Mouse (Mus musculus) midbrain, postnatal 0 days (tissue): Measurements from ENCODE around the gene Disc1. TPM values are rescaled to one million over a fixed set of nuclear protein-coding genes. Genes with fewer than 3 reads are reported as not detected.
A peak's percentile ranks its signal among the peaks of the same experiment; 100 is the strongest.

Experiments used
- ATAC-seq: fragments of 200-750 bp; cut with Nextera tagmentation; 2 replicates; pipeline ENCODE4 v1.8.0; 2017; ENCODE audit warnings: moderate number of reproducible peaks, mild to moderate bottlenecking, moderate TSS enrichment, moderate library complexity; ENCODE audit not compliant: low FRiP score
- DNase-seq: peaks from one replicate; pipeline ENCODE4 v3.0.0-alpha.2; 2015; ENCODE audit warnings: low spot score
- H3K27ac ChIP-seq: fragments of 300-500 bp; sonication (generic); 2 replicates; pipeline ENCODE4 v1.5.1; 2014; ENCODE audit warnings: low read depth, mild to moderate bottlenecking, low read length, mixed read lengths
- H3K27me3 ChIP-seq: fragments of 300-500 bp; sonication (generic); 2 replicates; pipeline ENCODE4 v1.6.1; 2014; ENCODE audit warnings: low read length, control low read depth, mixed read lengths; ENCODE audit not compliant: insufficient read depth
- H3K36me3 ChIP-seq: fragments of 300-500 bp; sonication (generic); 2 replicates; pipeline ENCODE4 v1.6.1; 2014; ENCODE audit warnings: low read length, control low read depth, mixed read lengths; ENCODE audit not compliant: insufficient read depth
- H3K4me1 ChIP-seq: fragments of 300-500 bp; sonication (generic); 2 replicates; pipeline ENCODE4 v1.6.1; 2014; ENCODE audit warnings: mild to moderate bottlenecking, control low read depth, antibody characterized with exemption, low read length, mixed read lengths; ENCODE audit not compliant: insufficient read depth
- H3K4me2 ChIP-seq: fragments of 300-500 bp; sonication (generic); 2 replicates; pipeline ENCODE4 v1.6.1; 2014; ENCODE audit warnings: low read depth, mild to moderate bottlenecking, low read length, mixed read lengths; ENCODE audit not compliant: poor library complexity, severe bottlenecking
- H3K4me3 ChIP-seq: fragments of 300-500 bp; sonication (generic); 2 replicates; pipeline ENCODE4 v1.5.1; 2014; ENCODE audit warnings: low read depth, mild to moderate bottlenecking, low read length, moderate library complexity
- H3K9ac ChIP-seq: fragments of 300-500 bp; sonication (generic); replicated peaks from 2 replicates; pipeline ENCODE4 v1.6.1; 2014; ENCODE audit warnings: mild to moderate bottlenecking, low read length, moderate library complexity, mixed read lengths; ENCODE audit not compliant: poor library complexity, severe bottlenecking
- H3K9me3 ChIP-seq: fragments of 300-500 bp; sonication (generic); 2 replicates; pipeline ENCODE4 v1.6.1; 2016; ENCODE audit warnings: low read length, control low read depth
- CTCF ChIP-seq: IDR thresholded peaks from 2 replicates; pipeline ENCODE4 v1.5.1; 2016; ENCODE audit warnings: antibody characterized with exemption, mild to moderate bottlenecking
- WGBS: fragments of 180-500 bp; shearing (Covaris S2); extraction: QIAGEN DNeasy Blood & Tissue Kit; methylation state at CpG from one replicate; pipeline ENCODE4 v1.1.7; 2014; 5-methylcytosine and 5-hydroxymethylcytosine counted together
- polyA plus RNA-seq: library from polyadenylated mRNA; unstranded; fragments of >200 nt; fragmentation: Nextera tagmentation; extraction: Ambion mirVana; gene quantifications from 2 replicates; pipeline ENCODE4 v1.2.1, GENCODE M21; 2015
- total RNA-seq: library from RNA; depleted of rRNA; stranded (reverse); fragments of >200 nt; gene quantifications from 2 replicates; pipeline ENCODE4 v1.2.3, GENCODE M21; 2014

The Disc1 gene
- total and polyA plus RNA-seq, 2 experiments from 2014 or later: 1.4 to 6.1 TPM

DNA sequence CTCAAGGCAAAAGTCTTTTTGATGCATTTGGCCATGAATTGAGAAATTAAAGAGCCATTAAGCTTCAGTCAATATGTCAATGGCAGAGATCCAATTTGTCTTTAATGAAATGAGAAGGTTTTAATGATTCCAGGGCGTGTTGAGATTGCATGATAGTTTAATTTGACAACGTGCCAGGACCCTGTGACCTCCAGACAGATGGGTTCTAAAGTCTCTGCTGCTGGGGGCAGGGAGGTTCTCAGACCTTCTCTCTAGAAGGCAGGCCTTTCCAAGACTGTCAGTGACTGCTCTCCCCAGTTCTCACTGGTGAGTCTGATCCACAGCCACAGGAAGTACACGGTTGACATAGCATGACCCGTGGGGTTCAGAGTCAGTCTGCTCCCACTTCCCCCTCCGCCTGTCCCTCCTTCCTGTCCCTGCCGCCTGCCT is 170.3 kb downstream of the Disc1 start:
- no peaks in the 10 kb centered on the region for H3K27me3 ChIP-seq
- ATAC-seq (no peak), DNase-seq (no peak)
- no peak for TF ChIP-seq CTCF
- H3K4me1 ChIP-seq: peaks cover 18% of the 10 kb centered on the region
- H3K9me3 ChIP-seq: no peaks in the 10 kb centered on the region
- no peak overlapping the region for H3K4me2 ChIP-seq
- no peak overlapping the region for H3K9ac ChIP-seq
- WGBS: 83% methylated on average over 6 of the region's 6 CpGs
- H3K4me3 ChIP-seq: no peak overlapping the region
- no peak overlapping the region for H3K27ac ChIP-seq
- H3K36me3 ChIP-seq: no peaks in the 10 kb centered on the region

DNA sequence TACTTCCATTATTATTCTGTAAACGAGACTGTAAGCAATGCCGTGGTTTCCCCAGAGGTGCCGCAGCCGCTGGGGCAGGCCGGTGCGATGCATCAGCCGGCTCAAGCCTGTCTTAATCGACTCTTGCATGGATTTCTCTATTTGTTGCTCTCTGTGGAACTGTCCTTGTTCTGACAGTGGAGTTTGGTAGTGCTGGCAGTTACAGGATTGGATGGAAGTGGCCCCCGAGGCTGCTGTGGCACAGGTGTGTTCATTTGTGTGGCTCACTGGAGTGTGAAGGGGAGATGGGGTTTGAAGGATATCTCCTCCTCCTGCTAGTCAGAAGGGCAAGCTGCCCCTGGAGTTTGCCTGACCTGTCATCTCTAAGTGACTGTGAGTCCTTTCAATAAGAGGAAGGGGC is 171.3 kb downstream of the Disc1 start:
- WGBS: 78% methylated on average over 9 of the region's 9 CpGs
- Histone ChIP-seq H3K9ac (no peak overlapping the region), H3K9me3 (no peaks in the 10 kb centered on the region)

DNA sequence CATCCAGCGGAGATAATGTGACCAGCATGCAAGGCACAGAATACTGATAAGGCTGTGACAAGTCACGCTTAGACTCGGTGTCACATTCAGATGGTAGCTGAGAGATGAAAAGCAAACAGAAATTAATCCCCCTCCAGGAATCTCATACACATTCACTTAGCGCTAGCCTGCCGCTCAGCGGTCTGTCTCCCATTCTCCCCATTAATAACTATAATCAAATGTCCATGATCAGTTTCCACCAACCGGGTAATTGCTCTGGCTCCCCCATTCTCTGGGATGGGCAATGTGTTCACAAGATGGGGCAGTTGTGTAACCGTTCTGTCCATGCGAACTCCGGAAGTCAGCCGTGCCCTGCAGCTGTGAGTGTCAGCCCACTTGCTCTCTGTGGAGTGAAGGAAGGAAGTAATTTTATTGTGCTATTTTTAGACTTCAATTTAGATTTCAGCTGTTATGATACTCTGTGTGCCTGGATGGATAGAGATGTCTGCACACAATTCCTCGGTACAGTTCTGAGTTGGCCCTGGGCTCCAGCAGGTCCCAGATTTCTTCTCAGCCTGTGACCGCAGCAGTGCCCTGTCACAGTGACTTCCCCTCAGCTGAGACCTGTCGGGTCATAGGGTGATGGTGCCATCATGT is 173.1 kb downstream of the Disc1 start:
- Histone ChIP-seq H3K36me3 (no peaks in the 10 kb centered on the region), H3K27ac (peak overlapping the region; percentile 32), H3K4me1 (peaks cover 18% of the 10 kb centered on the region), H3K4me3 (no peak overlapping the region), H3K9ac (no peak overlapping the region), H3K9me3 (no peaks in the 10 kb centered on the region), H3K27me3 (no peaks in the 10 kb centered on the region), H3K4me2 (no peak overlapping the region)
- peak; percentile 54 for DNase-seq
- 25% methylated on average over 14 of the region's 14 CpGs for WGBS
- peak; percentile 34; the same call in 1 of the 2 replicates for ATAC-seq
- TF ChIP-seq CTCF: peak; percentile 1; the same call in 1 of the 2 replicates

More for the DNA sequence above, 171.3 kb downstream of the Disc1 start:
- H3K4me2 ChIP-seq: no peak overlapping the region
- no peak overlapping the region for H3K4me3 ChIP-seq
- H3K36me3 ChIP-seq: no peaks in the 10 kb centered on the region
- H3K27ac ChIP-seq: no peak overlapping the region
- no peak for TF ChIP-seq CTCF
- peaks cover 18% of the 10 kb centered on the region for H3K4me1 ChIP-seq
- DNase-seq (no peak), ATAC-seq (no peak)
- H3K27me3 ChIP-seq: no peaks in the 10 kb centered on the region

DNA sequence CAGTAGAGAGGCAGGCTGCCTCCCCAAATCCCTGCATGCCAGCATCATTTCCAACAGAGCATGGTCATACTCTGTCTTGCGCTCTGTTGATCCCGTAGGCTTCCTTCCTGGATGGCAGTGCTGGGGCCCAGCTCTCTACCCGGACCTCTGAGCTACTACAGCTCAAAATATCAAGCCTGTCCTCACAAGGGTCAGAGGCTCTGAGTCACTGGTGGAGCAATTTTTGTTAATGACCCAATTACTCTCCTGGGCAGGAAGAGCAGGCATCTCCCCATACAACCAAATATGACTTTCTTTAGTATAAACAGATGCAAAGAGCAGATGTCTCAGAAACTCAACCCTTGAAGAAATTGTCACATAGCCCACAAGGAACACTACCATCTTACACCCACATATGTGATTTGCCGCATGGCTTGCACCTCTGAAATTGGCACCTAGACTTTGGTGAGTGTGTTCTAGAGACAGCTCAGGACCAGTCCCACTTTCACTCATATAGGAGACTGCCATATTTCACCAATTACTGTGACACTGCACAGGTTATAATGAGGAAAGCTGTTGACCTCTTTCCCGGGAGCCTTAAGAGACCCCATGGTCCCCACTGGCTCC is 176.6 kb downstream of the Disc1 start:
- Histone ChIP-seq H3K27me3 (no peaks in the 10 kb centered on the region), H3K9ac (no peak overlapping the region), H3K9me3 (no peaks in the 10 kb centered on the region), H3K36me3 (no peaks in the 10 kb centered on the region), H3K4me3 (no peak overlapping the region), H3K27ac (no peak overlapping the region), H3K4me2 (no peak overlapping the region), H3K4me1 (peaks cover 16% of the 10 kb centered on the region)
- WGBS: 90% methylated on average over 5 of the region's 5 CpGs
- DNase-seq (no peak), ATAC-seq (no peak)
- no peak for TF ChIP-seq CTCF

DNA sequence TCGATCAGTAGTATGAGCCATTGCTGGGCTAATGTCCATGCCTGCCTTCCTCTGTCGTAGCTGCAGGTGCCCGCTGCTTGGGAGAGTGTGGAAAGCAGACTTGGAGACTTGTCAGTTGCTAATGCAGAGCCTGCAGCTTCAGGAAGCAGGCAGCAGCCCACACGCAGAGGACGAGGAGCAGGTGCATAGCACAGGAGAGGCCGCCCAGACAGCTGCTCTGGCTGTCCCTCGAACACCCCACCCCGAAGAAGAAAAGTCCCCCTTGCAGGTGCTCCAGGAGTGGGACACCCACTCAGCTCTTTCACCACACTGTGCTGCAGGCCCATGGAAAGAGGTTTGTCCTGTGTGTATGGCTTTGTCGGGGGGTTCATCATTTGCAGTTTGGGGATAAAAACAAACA is 178.7 kb downstream of the Disc1 start:
- H3K36me3 ChIP-seq: no peaks in the 10 kb centered on the region
- H3K27me3 ChIP-seq: no peaks in the 10 kb centered on the region
- no peak overlapping the region for H3K9ac ChIP-seq
- H3K27ac ChIP-seq: no peak overlapping the region
- TF ChIP-seq CTCF: no peak
- ATAC-seq (no peak), DNase-seq (no peak)
- H3K4me2 ChIP-seq: no peak overlapping the region
- peaks cover 13% of the 10 kb centered on the region for H3K4me1 ChIP-seq
- H3K9me3 ChIP-seq: no peaks in the 10 kb centered on the region
- WGBS: 71% methylated on average over 9 of the region's 9 CpGs
- H3K4me3 ChIP-seq: no peak overlapping the region
